Mouse (Mus musculus): Measurements from ENCODE around the gene Pard3. TPM values are rescaled to one million over a fixed set of nuclear protein-coding genes. Genes with fewer than 3 reads are reported as not detected.

Gene Pard3
- total RNA-seq, 2 experiments from 2014 or later: 17.8 to 19.3 TPM

DNA sequence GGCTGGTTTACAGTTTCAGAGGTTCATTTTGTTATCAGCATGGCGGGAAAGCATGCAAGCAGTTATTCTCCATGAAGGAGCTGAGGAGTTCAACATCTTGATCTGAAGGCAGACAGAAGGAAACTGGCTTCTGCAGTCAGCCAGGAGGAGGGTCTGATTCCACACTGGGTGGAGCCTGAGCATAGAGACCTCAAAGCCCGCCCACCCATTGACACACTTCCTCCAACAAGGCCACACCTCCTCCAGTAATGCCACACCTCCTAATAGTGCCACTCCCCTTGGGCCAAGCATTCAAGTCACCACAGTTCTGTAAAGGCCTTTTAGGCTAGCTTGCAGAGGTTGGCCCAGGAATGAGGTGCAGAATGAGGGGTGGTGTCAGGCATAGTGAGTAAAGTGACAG, 478.5 kb downstream of the Pard3 start:
- intact Hi-C loops (cut with DNase I): no loop called here
- TF ChIP-seq CTCF (IDR thresholded peaks at IDR 0.05): no peak
- DNase-seq (ENCODE audit: extremely low spot score in 1 of 2, low spot score in 2 of 2): no peak

DNA sequence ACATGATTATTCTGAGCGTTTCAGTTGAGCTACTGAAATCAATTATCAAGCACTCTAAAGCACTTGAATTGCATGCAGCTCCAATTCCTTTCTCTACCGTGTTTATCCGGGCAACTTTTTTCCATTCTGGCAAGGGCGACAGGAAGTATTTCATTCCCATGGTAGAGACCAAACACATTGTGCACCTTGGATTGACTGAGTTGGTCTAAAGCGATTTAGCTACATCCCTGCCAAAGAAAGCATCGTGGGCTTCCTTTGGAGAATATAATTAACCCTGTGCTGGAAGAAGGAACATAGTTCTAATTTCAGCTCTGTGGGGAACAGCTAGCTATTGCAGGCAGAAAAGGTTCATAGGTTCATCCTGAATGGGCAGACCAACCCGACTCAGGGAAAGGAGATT, 480.0 kb downstream of the Pard3 start:
- H3K4me3 ChIP-seq: no peak overlapping the region
- intact Hi-C loops (cut with DNase I): no loop called here
- TF ChIP-seq CTCF (IDR thresholded peaks at IDR 0.05): no peak
- DNase-seq (ENCODE audit: extremely low spot score in 1 of 2, low spot score in 2 of 2): no peak
- no peak overlapping the region for H3K27ac ChIP-seq

More for the DNA sequence above, 478.5 kb downstream of the Pard3 start:
- Histone ChIP-seq H3K27ac (no peak overlapping the region), H3K4me3 (no peak overlapping the region)

DNA sequence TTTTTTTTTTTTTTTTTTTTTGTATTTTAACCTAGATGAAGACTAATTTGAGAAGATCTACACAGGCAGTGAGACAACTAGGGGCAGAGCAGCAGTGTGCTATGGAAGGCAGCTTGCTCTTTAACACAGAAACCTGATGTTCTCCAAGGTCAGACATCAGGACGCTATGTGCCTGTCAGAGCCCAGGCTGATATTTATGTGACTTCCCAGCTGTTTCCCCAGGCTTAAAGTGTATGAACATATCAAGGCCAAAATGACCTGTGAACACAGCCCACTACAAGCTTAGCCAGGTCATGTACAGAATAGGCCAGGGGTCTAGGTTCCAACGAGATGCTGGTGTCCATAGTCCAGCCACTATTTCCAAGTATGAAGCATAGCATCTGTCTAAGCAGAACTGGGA, 482.5 kb downstream of the Pard3 start:
- no peak for DNase-seq (ENCODE audit: extremely low spot score in 1 of 2, low spot score in 2 of 2)
- no peak for TF ChIP-seq CTCF (IDR thresholded peaks at IDR 0.05)
- Histone ChIP-seq H3K4me3 (no peak overlapping the region), H3K27ac (no peak overlapping the region)
- intact Hi-C loops (cut with DNase I): no loop called here

DNA sequence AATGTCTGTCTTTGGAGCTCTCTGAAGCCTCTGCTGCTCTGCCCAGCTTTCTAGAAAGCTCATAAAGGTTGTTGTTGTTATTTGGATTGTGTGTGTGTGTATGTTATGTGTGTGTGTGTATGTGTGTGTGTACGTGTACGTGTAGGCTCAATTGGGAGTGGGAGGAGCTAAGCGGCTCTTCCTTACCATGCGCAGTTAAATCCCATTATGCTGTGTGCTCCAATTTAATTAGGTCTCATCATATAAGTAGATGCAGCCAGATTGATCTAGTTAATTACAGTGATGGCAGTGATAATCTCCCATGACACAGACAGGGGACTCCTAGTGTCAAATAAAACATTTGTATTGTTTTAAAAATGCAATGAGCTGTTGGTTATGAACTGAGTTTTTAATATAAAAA, 487.2 kb downstream of the Pard3 start:
- Histone ChIP-seq H3K27ac (no peak overlapping the region), H3K4me3 (no peak overlapping the region)
- TF ChIP-seq CTCF (IDR thresholded peaks at IDR 0.05): no peak
- DNase-seq (ENCODE audit: extremely low spot score in 1 of 2, low spot score in 2 of 2): no peak
- intact Hi-C loops (cut with DNase I): no loop called here

DNA sequence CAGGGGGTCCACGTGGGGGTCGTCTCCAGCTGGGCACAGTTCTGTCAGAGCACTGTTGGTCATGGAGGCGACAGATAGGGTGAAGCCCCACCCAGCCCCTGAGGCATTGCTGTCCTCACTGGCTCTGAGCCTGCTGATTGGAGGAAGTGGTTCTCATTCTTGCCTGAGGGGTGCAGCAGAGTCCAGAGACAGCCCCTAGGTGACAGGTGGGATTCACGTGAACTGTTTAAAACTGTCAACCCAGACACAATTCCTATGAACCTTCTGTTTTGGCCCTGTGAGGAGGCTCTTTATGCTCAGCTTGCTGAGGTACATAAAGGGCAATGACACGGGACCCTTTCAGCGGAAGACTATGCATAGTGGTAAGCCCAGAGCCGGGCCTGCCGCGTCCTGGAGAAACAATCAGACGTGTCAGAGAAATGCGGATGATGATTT, 488.5 kb downstream of the Pard3 start:
- DNase-seq (ENCODE audit: extremely low spot score in 1 of 2, low spot score in 2 of 2): no peak
- intact Hi-C loops (cut with DNase I): no loop called here
- TF ChIP-seq CTCF (IDR thresholded peaks at IDR 0.05): peak; percentile 37
- peak overlapping the region; percentile 31 for H3K4me3 ChIP-seq
- H3K27ac ChIP-seq: no peak overlapping the region

DNA sequence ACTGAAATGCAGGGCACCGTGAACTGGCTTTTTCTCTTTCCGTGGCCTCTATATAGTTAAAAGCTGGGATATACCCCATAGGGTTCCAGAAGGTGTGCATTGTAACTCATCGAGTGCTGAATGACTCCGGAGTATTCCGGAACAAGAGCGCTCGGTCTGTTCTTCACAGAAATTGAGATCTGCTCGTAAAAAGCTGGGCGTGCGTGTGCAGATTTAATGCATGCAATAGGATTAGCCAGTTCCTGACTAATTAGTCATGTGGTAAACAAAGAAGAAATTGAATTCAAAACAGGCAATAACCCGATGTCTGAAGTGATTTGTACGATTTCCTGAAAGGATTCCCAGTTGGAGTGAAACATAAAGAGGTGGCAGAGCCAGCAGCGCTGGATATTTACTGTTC, 489.1 kb downstream of the Pard3 start:
- DNase-seq (ENCODE audit: extremely low spot score in 1 of 2, low spot score in 2 of 2): no peak
- no peak overlapping the region for H3K27ac ChIP-seq
- TF ChIP-seq CTCF (IDR thresholded peaks at IDR 0.05): no peak
- peak overlapping the region; percentile 31 for H3K4me3 ChIP-seq
- intact Hi-C loops (cut with DNase I): no loop called here

DNA sequence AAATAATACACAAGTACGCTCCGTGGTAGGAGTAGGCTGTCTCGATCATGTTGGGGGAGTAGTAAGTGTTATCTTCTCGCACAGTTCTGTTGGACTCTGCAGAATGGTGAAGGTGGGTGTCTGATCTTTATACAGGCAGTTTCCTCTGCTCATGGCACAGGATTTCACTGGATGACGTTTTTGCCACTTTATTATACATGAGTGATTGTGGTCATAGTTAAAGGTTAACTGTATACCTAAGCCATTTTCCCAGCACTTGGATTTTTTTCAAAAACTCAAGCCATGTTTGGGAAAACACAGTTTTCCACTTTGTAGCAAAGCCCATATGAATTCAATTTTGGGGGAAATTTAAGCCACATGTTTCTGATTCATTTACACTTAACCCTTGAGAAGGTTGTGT, 489.9 kb downstream of the Pard3 start:
- DNase-seq (ENCODE audit: extremely low spot score in 1 of 2, low spot score in 2 of 2): no peak
- H3K27ac ChIP-seq: no peak overlapping the region
- intact Hi-C loops (cut with DNase I): no loop called here
- no peak overlapping the region for H3K4me3 ChIP-seq
- no peak for TF ChIP-seq CTCF (IDR thresholded peaks at IDR 0.05)

DNA sequence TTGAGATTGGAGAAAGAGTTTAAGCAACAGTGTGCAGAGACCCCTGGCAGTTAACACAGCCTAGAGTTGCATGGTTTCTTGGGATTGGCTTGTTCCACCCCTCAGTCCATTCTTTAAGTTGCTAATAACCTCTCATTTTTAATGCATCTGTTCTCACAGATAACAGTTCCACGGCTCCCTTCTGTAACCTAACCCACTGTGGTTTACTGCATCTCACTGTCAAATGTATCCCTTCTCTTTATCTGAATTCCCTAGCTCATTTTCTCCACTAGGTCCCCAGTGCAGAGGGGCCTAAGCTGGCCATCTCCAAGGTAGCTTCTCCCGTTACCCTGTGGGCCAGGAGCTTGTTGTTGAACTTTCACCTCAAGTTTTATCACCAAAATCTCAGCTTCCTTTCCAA, 492.1 kb downstream of the Pard3 start:
- Histone ChIP-seq H3K4me3 (no peak overlapping the region), H3K27ac (no peak overlapping the region)
- no peak for DNase-seq (ENCODE audit: extremely low spot score in 1 of 2, low spot score in 2 of 2)
- no peak for TF ChIP-seq CTCF (IDR thresholded peaks at IDR 0.05)
- intact Hi-C loops (cut with DNase I): no loop called here

DNA sequence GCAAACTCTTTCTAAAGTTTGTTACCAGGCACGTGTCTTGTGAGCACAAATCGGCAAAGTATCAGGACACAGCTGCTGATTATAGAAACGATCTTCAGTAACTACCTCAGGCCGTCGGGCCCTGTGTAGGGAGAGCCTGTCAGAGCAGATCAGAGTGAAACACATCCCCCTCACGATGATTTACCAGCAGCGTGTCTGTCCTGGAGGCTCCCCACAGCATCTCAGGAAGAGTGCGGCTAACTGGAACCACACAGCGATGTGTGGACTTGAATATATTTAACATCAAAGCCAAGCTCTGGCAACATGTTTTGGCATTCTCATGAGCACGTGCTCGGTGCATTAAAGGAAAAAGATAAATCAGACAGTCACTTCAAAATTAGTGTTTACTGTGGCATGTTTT, 493.3 kb downstream of the Pard3 start:
- intact Hi-C loops (cut with DNase I): no loop called here
- Histone ChIP-seq H3K27ac (no peak overlapping the region), H3K4me3 (no peak overlapping the region)
- no peak for DNase-seq (ENCODE audit: extremely low spot score in 1 of 2, low spot score in 2 of 2)
- no peak for TF ChIP-seq CTCF (IDR thresholded peaks at IDR 0.05)

DNA sequence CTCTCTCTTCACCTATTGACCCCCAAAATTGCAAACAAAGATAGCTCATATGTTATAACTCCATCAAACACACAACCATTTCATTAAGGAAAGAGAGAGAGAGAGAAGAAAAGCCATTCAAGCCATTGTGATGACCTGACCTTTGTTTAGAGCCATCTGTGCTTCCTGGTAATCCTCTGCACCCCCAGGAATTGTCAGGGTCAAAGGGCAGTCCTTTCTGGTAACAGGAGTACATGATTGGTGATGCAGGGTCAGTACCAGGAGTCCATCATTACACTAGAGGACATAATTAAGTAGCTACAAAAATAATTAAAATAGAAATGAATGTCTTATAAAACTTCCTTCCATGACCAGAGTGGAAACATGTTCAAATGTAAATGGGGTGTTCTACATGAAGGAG, 493.9 kb downstream of the Pard3 start:
- H3K4me3 ChIP-seq: no peak overlapping the region

DNA sequence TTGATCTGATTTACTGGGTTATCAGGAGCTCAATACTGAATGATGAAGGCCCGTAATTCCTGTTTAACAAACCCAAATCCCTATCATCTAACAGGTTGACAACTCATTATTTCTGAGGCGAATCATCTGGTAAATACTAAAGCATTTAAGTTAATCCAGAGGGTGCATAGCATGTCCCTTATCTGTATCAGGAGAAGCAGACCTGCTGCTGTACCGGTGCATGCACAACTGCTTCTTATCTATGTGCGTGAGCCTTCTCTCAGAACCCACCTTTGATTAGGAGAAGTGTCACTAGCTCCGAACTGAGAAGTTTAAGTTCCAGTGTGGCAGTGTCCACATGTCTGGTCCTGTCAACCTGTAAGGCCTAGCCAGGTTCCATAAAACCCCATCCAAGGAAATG, 499.9 kb downstream of the Pard3 start:
- no peak overlapping the region for H3K4me3 ChIP-seq
- DNase-seq (ENCODE audit: extremely low spot score in 1 of 2, low spot score in 2 of 2): no peak
- H3K27ac ChIP-seq: no peak overlapping the region
- intact Hi-C loops (cut with DNase I): no loop called here
- no peak for TF ChIP-seq CTCF (IDR thresholded peaks at IDR 0.05)

More for the DNA sequence above, 493.9 kb downstream of the Pard3 start:
- TF ChIP-seq CTCF (IDR thresholded peaks at IDR 0.05): no peak
- intact Hi-C loops (cut with DNase I): no loop called here
- no peak for DNase-seq (ENCODE audit: extremely low spot score in 1 of 2, low spot score in 2 of 2)
- H3K27ac ChIP-seq: no peak overlapping the region

DNA sequence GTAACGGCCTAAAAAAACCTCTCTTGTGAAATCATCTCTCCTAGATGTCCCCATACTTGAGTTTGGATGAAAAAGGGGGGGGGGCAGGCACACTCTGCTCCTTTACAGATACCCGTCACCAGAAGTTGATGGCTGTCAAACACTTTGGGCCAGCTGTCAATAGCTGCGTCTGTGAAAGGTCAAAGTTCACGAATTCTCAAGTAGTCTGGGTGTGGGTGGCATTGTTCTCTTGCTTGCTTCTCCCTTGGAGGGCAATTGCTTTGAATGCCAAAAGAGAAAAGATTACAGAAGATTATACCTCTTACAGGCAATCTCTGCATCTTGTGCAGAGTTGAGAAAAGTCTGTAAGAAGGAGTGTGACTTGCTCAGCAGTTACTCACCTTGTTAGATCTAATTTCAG, 500.7 kb downstream of the Pard3 start:
- H3K4me3 ChIP-seq: no peak overlapping the region
- DNase-seq (ENCODE audit: extremely low spot score in 1 of 2, low spot score in 2 of 2): no peak
- no peak overlapping the region for H3K27ac ChIP-seq
- TF ChIP-seq CTCF (IDR thresholded peaks at IDR 0.05): no peak
- intact Hi-C loops (cut with DNase I): no loop called here

DNA sequence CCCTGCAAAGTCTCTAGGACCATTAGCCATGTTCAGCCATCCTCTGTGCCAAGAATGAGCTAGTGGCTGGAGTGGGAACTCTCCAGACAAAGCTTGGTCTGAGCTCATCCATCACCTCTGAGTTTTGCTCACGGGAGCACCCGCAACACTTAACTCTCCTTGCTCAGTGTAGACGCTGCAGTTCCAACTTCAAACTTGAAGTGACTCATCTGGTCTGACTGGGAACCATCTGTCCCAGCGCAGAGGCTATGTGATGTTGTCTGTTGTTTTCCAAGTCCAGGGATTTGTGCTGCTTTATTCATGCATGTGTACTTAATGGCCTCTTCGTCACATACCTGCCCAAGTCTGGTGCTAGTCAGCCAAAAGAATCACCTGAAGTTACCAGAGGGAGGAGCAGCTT, 505.5 kb downstream of the Pard3 start:
- DNase-seq (ENCODE audit: extremely low spot score in 1 of 2, low spot score in 2 of 2): no peak
- Histone ChIP-seq H3K27ac (no peak overlapping the region), H3K4me3 (no peak overlapping the region)
- intact Hi-C loops (cut with DNase I): no loop called here
- TF ChIP-seq CTCF (IDR thresholded peaks at IDR 0.05): no peak

DNA sequence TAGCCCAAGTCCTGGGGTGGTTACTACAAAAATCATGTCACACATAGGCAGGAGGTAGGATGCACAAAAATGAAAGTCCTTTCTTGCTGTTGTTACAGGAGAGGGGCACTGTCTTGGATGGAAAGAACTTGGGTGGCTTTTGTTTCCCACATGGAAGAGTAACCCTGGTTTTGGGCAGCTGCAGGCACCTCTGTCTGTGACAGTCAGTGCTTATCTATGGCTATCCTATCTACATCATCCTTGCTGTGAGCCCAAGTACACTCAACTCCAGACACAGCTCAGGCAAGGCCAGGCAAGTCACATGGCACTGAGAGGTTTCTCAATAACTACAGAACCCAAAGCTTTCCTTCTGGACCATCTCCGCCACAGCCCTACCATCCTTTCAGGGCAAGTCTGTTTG, 506.8 kb downstream of the Pard3 start:
- TF ChIP-seq CTCF (IDR thresholded peaks at IDR 0.05): no peak
- no peak overlapping the region for H3K27ac ChIP-seq
- H3K4me3 ChIP-seq: no peak overlapping the region
- no peak for DNase-seq (ENCODE audit: extremely low spot score in 1 of 2, low spot score in 2 of 2)
- intact Hi-C loops (cut with DNase I): no loop called here
